Mouse (Mus musculus): ENCODE data around the gene Cd6. TPM values are rescaled to one million over a fixed set of nuclear protein-coding genes. Genes with fewer than 3 reads are reported as not detected.

Cd6 gene
- polyA plus RNA-seq, 1 experiment from 2014 or later: not detected

GRCm38 (mm10) chr19:10847311-10848087 is 17.6 kb upstream of the Cd6 start:
- 74% methylated on average over 3 of the region's 3 CpGs for WGBS
- no peak for DNase-seq (ENCODE audit: low spot score)
- H3K4me1 ChIP-seq: no peaks in the 10 kb centered on the region
- H3K9me3 ChIP-seq (replicated peaks): no peaks in the 10 kb centered on the region
- H3K4me3 ChIP-seq: no peak overlapping the region
- H3K27ac ChIP-seq: no peak overlapping the region
- H3K27me3 ChIP-seq (ENCODE audit: low read depth, poor library complexity, severe bottlenecking): 0 out of 2 replicates have a peak, but pooled peaks cover 9% of the 10 kb centered on the region
- no peaks in the 10 kb centered on the region for H3K36me3 ChIP-seq

GRCm38 (mm10) chr19:10846150-10846549 is 16.3 kb upstream of the Cd6 start:
- Histone ChIP-seq H3K27me3 (ENCODE audit: low read depth, poor library complexity, severe bottlenecking) (0 out of 2 replicates have a peak, but pooled peaks cover 9% of the 10 kb centered on the region), H3K27ac (no peak overlapping the region), H3K4me3 (no peak overlapping the region), H3K9me3 (replicated peaks) (no peaks in the 10 kb centered on the region), H3K4me1 (peaks cover 6% of the 10 kb centered on the region), H3K36me3 (no peaks in the 10 kb centered on the region)
- DNase-seq (ENCODE audit: low spot score): no peak
- 71% methylated on average over 7 of the region's 7 CpGs for WGBS

GRCm38 (mm10) chr19:10845454-10845853 is 15.6 kb upstream of the Cd6 start:
- no peaks in the 10 kb centered on the region for H3K36me3 ChIP-seq
- peaks cover 6% of the 10 kb centered on the region for H3K4me1 ChIP-seq
- DNase-seq (ENCODE audit: low spot score): no peak
- H3K4me3 ChIP-seq: no peak overlapping the region
- 0 out of 2 replicates have a peak, but pooled peaks cover 9% of the 10 kb centered on the region for H3K27me3 ChIP-seq (ENCODE audit: low read depth, poor library complexity, severe bottlenecking)
- H3K9me3 ChIP-seq (replicated peaks): no peaks in the 10 kb centered on the region
- no peak overlapping the region for H3K27ac ChIP-seq
- 84% methylated on average over 3 of the region's 3 CpGs for WGBS

GRCm38 (mm10) chr19:10844206-10844605 is 14.3 kb upstream of the Cd6 start:
- no peak for DNase-seq (ENCODE audit: low spot score)
- no peaks in the 10 kb centered on the region for H3K36me3 ChIP-seq
- H3K9me3 ChIP-seq (replicated peaks): no peaks in the 10 kb centered on the region
- 0 out of 2 replicates have a peak, but pooled peaks cover 9% of the 10 kb centered on the region for H3K27me3 ChIP-seq (ENCODE audit: low read depth, poor library complexity, severe bottlenecking)
- no peak overlapping the region for H3K4me3 ChIP-seq
- 88% methylated on average over 5 of the region's 5 CpGs for WGBS
- no peak overlapping the region for H3K27ac ChIP-seq
- peaks cover 6% of the 10 kb centered on the region for H3K4me1 ChIP-seq

GRCm38 (mm10) chr19:10842914-10843313 is 13.1 kb upstream of the Cd6 start:
- Histone ChIP-seq H3K4me3 (0 out of 2 replicates have a peak overlapping the region, but pooled peaks have one; percentile 8), H3K27ac (no peak overlapping the region), H3K9me3 (replicated peaks) (no peaks in the 10 kb centered on the region), H3K27me3 (ENCODE audit: low read depth, poor library complexity, severe bottlenecking) (0 out of 2 replicates have a peak, but pooled peaks cover 9% of the 10 kb centered on the region), H3K36me3 (no peaks in the 10 kb centered on the region), H3K4me1 (peaks cover 6% of the 10 kb centered on the region)
- 51% methylated on average over 24 of the region's 24 CpGs for WGBS
- no peak for DNase-seq (ENCODE audit: low spot score)

- WGBS: 51% methylated on average over 16 of the region's 16 CpGs
- no peaks in the 10 kb centered on the region for H3K9me3 ChIP-seq (replicated peaks)
- DNase-seq (ENCODE audit: low spot score): no peak
- H3K27ac ChIP-seq: no peak overlapping the region; the same call in 1 of the 2 replicates
- peaks cover 6% of the 10 kb centered on the region for H3K4me1 ChIP-seq
- no peaks in the 10 kb centered on the region for H3K36me3 ChIP-seq
- H3K27me3 ChIP-seq (ENCODE audit: low read depth, poor library complexity, severe bottlenecking): 0 out of 2 replicates have a peak, but pooled peaks cover 9% of the 10 kb centered on the region
- no peak overlapping the region; the same call in 1 of the 2 replicates for H3K4me3 ChIP-seq
These were observed 12.1 kb upstream of the Cd6 start for GRCm38 (mm10) chr19:10841721-10842626.

GRCm38 (mm10) chr19:10839010-10839892 is 9.4 kb upstream of the Cd6 start, which contains the start of gene Slc15a3:
Gene Slc15a3, plus strand, starts transcription at chr19:10839727.
- WGBS: 80% methylated on average over 15 of the region's 15 CpGs
- Histone ChIP-seq H3K9me3 (replicated peaks) (no peaks in the 10 kb centered on the region), H3K4me1 (peaks cover 6% of the 10 kb centered on the region), H3K4me3 (no peak within 1 kb of the TSS), H3K27me3 (ENCODE audit: low read depth, poor library complexity, severe bottlenecking) (0 out of 2 replicates have a peak, but pooled peaks cover 9% of the 10 kb centered on the region), H3K27ac (no peak within 1 kb of the TSS), H3K36me3 (no peaks in the 10 kb centered on the region)
- no peak for DNase-seq (ENCODE audit: low spot score)

- H3K36me3 ChIP-seq: no peaks in the 10 kb centered on the region
- H3K9me3 ChIP-seq (replicated peaks): no peaks in the 10 kb centered on the region
- DNase-seq (ENCODE audit: low spot score): no peak
- 69% methylated on average over 3 of the region's 3 CpGs for WGBS
- no peak overlapping the region for H3K4me3 ChIP-seq
- no peaks in the 10 kb centered on the region for H3K27me3 ChIP-seq (ENCODE audit: low read depth, poor library complexity, severe bottlenecking)
- no peaks in the 10 kb centered on the region for H3K4me1 ChIP-seq
- H3K27ac ChIP-seq: no peak overlapping the region
These were observed 5.8 kb upstream of the Cd6 start for GRCm38 (mm10) chr19:10835671-10836070.

GRCm38 (mm10) chr19:10833611-10834010 is 3.8 kb upstream of the Cd6 start:
- no peak for DNase-seq (ENCODE audit: low spot score)
- Histone ChIP-seq H3K27ac (no peak overlapping the region), H3K4me1 (no peaks in the 10 kb centered on the region), H3K36me3 (no peaks in the 10 kb centered on the region), H3K27me3 (ENCODE audit: low read depth, poor library complexity, severe bottlenecking) (no peaks in the 10 kb centered on the region), H3K4me3 (no peak overlapping the region), H3K9me3 (replicated peaks) (no peaks in the 10 kb centered on the region)
- 79% methylated on average over 3 of the region's 3 CpGs for WGBS

- no peak for DNase-seq (ENCODE audit: low spot score)
- Histone ChIP-seq H3K9me3 (replicated peaks) (no peaks in the 10 kb centered on the region), H3K4me3 (no peak overlapping the region), H3K27ac (no peak overlapping the region), H3K36me3 (no peaks in the 10 kb centered on the region), H3K27me3 (ENCODE audit: low read depth, poor library complexity, severe bottlenecking) (no peaks in the 10 kb centered on the region), H3K4me1 (no peaks in the 10 kb centered on the region)
- 80% methylated on average over 3 of the region's 3 CpGs for WGBS
These were observed 2.2 kb upstream of the Cd6 start for GRCm38 (mm10) chr19:10832030-10832429.

GRCm38 (mm10) chr19:10831424-10831823 is 1.6 kb upstream of the Cd6 start:
- 6% methylated on average over 5 of the region's 5 CpGs for WGBS
- no peaks in the 10 kb centered on the region for H3K36me3 ChIP-seq
- no peak overlapping the region for H3K27ac ChIP-seq
- H3K9me3 ChIP-seq (replicated peaks): no peaks in the 10 kb centered on the region
- H3K4me3 ChIP-seq: no peak overlapping the region
- DNase-seq (ENCODE audit: low spot score): peak; percentile 68
- no peaks in the 10 kb centered on the region for H3K4me1 ChIP-seq
- H3K27me3 ChIP-seq (ENCODE audit: low read depth, poor library complexity, severe bottlenecking): no peaks in the 10 kb centered on the region

- Histone ChIP-seq H3K9me3 (replicated peaks) (no peaks in the 10 kb centered on the region), H3K36me3 (no peaks in the 10 kb centered on the region), H3K4me3 (no peak overlapping the region), H3K27me3 (ENCODE audit: low read depth, poor library complexity, severe bottlenecking) (no peaks in the 10 kb centered on the region), H3K27ac (no peak overlapping the region), H3K4me1 (no peaks in the 10 kb centered on the region)
- 88% methylated on average over 5 of the region's 5 CpGs for WGBS
- DNase-seq (ENCODE audit: low spot score): no peak
These were observed 1.5 kb downstream of the Cd6 start for GRCm38 (mm10) chr19:10828321-10828720.
